Mouse (Mus musculus): ENCODE measurements at regions not wholly inside any gene's neighbourhood (a gene's known extent, or its start where the extent isn't known, plus 50 kb on each side); places are given as distances from the start of the nearest gene placed in this dataset.

GRCm38 (mm10) chr2:75457423-75457822 lies 201.6 kb upstream of the Hnrnpa3 start:
- DNase-seq, result no peak

DNA sequence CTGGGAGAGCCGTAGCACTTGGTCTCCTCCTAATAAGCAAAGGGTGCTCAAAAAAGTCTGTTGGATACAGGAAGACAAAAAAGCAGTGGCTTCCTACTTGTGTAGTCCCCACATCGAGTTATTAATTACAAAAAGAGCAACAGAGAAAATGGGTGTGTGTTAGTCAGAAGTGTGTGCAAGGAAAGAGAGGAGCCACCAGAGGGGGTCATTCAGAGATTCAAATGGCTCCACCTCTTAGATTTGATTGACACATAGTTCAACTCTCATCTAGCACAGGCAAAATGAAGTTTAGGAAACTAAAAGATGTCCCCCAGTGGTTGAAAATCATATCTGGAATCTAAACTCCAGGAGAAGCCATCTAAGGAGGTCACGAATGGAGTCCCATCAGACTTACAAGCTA lies 200.2 kb upstream of the Hnrnpa3 start:
- no peak for DNase-seq

DNA sequence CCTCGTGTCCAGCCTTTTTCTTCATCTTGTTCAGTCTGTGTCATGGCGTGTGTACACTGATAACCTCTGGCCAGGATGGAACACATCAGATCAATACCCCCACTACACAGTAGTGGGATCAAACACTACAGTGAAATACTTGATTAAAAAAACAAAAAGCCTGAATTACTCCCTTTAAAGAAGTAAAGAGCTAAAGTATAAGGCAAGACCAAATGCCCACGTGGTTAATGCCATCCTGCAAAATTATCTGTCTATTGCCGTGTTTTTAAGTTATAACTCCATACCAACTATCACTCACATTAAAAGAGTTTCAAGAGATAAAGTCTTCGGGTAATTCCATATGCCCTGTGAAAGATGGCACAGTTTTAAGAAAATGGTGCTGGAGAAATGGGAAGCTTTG lies 198.6 kb upstream of the Hnrnpa3 start:
- no peak for DNase-seq

- no peak for DNase-seq
Measured at GRCm38 (mm10) chr2:75461019-75461418, 198.0 kb upstream of the Hnrnpa3 start.

GRCm38 (mm10) chr2:75461421-75461991 lies 197.6 kb upstream of the Hnrnpa3 start:
- no peak for DNase-seq

- DNase-seq, result no peak
Measured at GRCm38 (mm10) chr2:75462030-75462671, 196.9 kb upstream of the Hnrnpa3 start.

GRCm38 (mm10) chr2:75463091-75463490 lies 196.0 kb upstream of the Hnrnpa3 start:
- DNase-seq, result no peak

- DNase-seq, result no peak
Measured at GRCm38 (mm10) chr2:75464429-75464828, 194.6 kb upstream of the Hnrnpa3 start.

GRCm38 (mm10) chr2:75468851-75469250 lies 190.2 kb upstream of the Hnrnpa3 start:
- no peak for DNase-seq

DNA sequence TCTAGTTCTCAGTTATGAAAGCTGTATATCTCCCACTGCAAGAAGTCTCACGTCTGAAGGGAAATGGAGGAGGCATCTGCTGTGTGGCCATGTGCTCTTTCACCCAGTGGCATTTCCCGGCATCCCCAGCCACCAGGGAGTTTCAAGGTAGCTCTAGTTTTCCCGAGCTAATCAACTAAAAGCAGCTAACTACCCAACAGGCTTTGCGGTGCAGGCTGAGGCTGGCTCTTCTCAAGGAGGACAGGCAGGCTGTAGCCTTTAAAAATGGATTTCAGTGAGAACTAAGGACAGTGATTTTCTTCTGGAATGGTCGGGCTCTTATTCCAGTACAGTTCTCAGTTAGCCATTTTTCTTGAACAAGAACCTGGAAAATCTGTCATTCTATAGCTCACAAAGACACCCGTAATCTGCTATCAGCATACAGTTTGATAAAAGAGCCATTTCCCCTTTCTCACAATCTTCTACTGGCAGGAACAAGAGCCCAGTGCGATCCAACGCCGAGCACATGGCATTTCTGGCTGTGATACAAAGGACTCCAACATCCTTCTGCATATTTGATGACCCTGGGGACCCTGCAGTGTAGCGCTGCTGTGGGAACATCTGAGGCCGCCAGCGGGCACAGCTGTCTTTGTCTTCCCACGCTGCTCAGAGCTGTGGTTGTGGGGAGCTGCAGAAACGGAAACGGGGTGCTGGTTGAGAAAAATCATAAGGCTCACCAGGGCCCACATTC lies 188.9 kb upstream of the Hnrnpa3 start:
- peak; percentile 14 for DNase-seq

GRCm38 (mm10) chr2:75470688-75471054 lies 188.4 kb upstream of the Hnrnpa3 start:
- no peak for DNase-seq

DNA sequence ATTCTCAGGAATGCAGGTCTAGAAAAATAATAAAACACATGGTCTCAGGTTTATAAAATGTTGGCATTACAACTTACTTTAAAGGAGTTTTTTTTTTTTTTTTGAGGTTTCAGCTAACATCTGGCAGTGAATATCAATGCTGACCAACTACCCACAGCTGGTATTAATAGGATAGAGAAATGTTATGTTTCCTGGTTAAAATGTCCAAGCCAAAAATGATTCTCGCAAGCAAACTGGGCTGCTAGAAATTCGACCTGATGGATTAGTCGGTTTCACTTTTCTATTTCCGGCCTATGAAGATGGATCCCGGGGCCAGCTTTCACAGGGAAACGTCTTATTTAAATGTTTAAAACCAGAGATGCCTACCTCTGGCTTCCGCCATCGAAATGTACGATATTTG lies 186.6 kb upstream of the Hnrnpa3 start:
- DNase-seq, result no peak

GRCm38 (mm10) chr2:75474509-75474908 lies 184.6 kb upstream of the Hnrnpa3 start:
- no peak for DNase-seq

DNA sequence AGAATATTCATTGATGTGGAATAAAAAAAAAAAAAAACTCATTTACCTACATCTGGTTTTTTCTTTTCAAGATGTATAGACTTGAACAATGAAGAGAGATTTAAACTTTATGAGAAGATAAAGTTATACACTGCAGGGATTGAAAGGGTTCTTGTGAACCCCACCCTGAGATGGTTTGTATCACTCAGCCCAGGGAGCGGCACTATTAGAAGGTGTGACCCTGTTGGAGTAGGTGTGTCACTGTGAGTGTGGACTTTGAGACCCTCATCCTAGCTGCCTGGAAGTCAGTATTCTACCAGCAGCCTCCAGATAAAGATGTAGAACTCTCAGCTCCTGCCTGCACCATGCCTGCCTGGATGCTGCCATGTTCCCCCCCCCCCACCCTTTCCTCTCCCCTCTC lies 182.7 kb upstream of the Hnrnpa3 start:
- no peak for DNase-seq

DNA sequence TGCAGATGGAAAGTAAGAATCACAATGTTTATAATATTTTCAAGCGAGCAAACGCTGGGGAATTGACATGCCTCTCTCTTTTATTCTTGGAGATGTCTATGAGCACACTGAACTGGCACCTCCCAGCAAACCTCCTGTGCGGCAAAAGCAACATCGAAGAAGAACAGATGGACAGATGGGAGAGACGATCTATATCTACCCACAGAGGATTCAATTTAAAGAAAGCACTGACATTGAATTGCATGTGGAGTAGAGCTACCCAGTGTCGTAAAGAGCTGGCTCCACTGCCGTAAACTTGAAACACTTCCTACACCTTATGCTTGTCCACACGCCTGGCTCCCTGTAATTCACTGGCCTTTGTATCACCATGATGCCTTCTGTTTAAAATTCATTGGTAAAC lies 182.0 kb upstream of the Hnrnpa3 start:
- DNase-seq, result no peak

GRCm38 (mm10) chr2:75479546-75479945 lies 179.5 kb upstream of the Hnrnpa3 start:
- DNase-seq, result no peak

- no peak for DNase-seq
Measured at GRCm38 (mm10) chr2:75481863-75482262, 177.2 kb upstream of the Hnrnpa3 start.

DNA sequence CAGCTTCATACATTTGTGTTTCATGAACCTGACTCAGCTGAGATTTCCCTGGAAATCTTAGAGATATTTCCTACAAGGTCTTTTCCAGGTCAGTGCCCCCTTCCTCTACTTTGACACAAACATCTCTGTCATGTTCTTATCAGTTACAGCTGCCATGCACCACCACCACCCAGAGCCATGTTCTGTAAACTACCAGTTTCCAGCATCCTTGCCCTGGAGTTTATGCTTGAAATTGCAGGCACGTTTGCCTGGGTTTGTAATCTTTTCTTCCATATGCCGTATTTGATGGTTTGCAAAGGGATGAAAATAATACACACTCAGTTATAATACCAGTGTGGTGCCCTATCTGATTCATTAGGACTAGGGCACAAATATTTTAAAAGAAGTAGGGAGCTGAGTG lies 176.6 kb upstream of the Hnrnpa3 start:
- no peak for DNase-seq

- no peak for DNase-seq
Measured at GRCm38 (mm10) chr2:75484951-75485350, 174.1 kb upstream of the Hnrnpa3 start.

GRCm38 (mm10) chr2:75491150-75491549 lies 167.9 kb upstream of the Hnrnpa3 start:
- DNase-seq, result no peak

- DNase-seq, result peak; percentile 30
Measured at GRCm38 (mm10) chr2:75491789-75492500, 167.1 kb upstream of the Hnrnpa3 start.

- no peak for DNase-seq
Measured at GRCm38 (mm10) chr2:75492501-75492898, 166.6 kb upstream of the Hnrnpa3 start.

GRCm38 (mm10) chr2:75496606-75497240 lies 162.3 kb upstream of the Hnrnpa3 start:
- DNase-seq, result no peak
